Mouse (Mus musculus) embryonic facial prominence, embryonic 11.5 days (tissue): ENCODE results near the gene Gm49368. TPM values are rescaled to one million over a fixed set of nuclear protein-coding genes. Genes with fewer than 3 reads are reported as not detected.

Experiments
- ATAC-seq: fragments of 200-750 bp; cut with Nextera tagmentation; replicated peaks from 2 replicates; pipeline ENCODE4 v1.8.0; 2017; ENCODE audit warnings: low read depth; ENCODE audit not compliant: insufficient number of reproducible peaks, low FRiP score, low TSS enrichment
- DNase-seq: peaks from one replicate; pipeline ENCODE4 v3.0.0-alpha.2; 2015; ENCODE audit warnings: low spot score
- H3K27ac ChIP-seq: fragments of 300-500 bp; sonication (generic); replicated peaks from 2 replicates; pipeline ENCODE4 v1.5.1; 2014; ENCODE audit warnings: mild to moderate bottlenecking, low read depth, low read length, control low read depth
- H3K27me3 ChIP-seq: fragments of 300-500 bp; sonication (generic); 2 replicates; pipeline ENCODE4 v1.6.1; 2014; ENCODE audit warnings: mild to moderate bottlenecking, low read length, moderate library complexity, mixed read lengths; ENCODE audit not compliant: control insufficient read depth, insufficient read depth
- H3K36me3 ChIP-seq: fragments of 300-500 bp; sonication (generic); replicated peaks from 2 replicates; pipeline ENCODE4 v1.6.1; 2014; ENCODE audit warnings: low read depth, mild to moderate bottlenecking, low read length, moderate library complexity, mixed read lengths; ENCODE audit not compliant: control insufficient read depth, insufficient read depth
- H3K4me1 ChIP-seq: fragments of 300-500 bp; sonication (generic); 2 replicates; pipeline ENCODE4 v1.6.1; 2014; ENCODE audit warnings: low read length, mixed read lengths; ENCODE audit not compliant: control insufficient read depth, insufficient read depth
- H3K4me2 ChIP-seq: fragments of 300-500 bp; sonication (generic); 2 replicates; pipeline ENCODE4 v1.6.1; 2014; ENCODE audit warnings: low read depth, mild to moderate bottlenecking, control low read depth, low read length, moderate library complexity
- H3K4me3 ChIP-seq: fragments of 300-500 bp; sonication (generic); 2 replicates; pipeline ENCODE4 v1.5.1; 2014; ENCODE audit warnings: low read depth, low read length, control low read depth
- H3K9ac ChIP-seq: fragments of 300-500 bp; sonication (generic); replicated peaks from 2 replicates; pipeline ENCODE4 v1.6.1; 2014; ENCODE audit warnings: mild to moderate bottlenecking, control low read depth, low read length
- H3K9me3 ChIP-seq: fragments of 300-500 bp; sonication (generic); replicated peaks from 2 replicates; pipeline ENCODE4 v1.6.1; 2016; ENCODE audit warnings: mild to moderate bottlenecking, low read length, inconsistent platforms, mixed read lengths; ENCODE audit not compliant: control insufficient read depth
- WGBS: fragments of 180-500 bp; shearing (Covaris S2); extraction: QIAGEN DNeasy Blood & Tissue Kit; methylation state at CpG from one replicate; pipeline ENCODE4 v1.1.7; 2014; 5-methylcytosine and 5-hydroxymethylcytosine counted together
- polyA plus RNA-seq: library from polyadenylated mRNA; unstranded; fragments of >200 nt; fragmentation: Nextera tagmentation; extraction: Ambion mirVana; gene quantifications from 2 replicates; pipeline ENCODE4 v1.2.1, GENCODE M21; 2014

Gene Gm49368
- polyA plus RNA-seq, 1 experiment from 2014 or later, result not detected

- H3K9ac ChIP-seq, result no peak overlapping the region
- H3K4me3 ChIP-seq, result no peak overlapping the region
- H3K4me2 ChIP-seq, result no peak overlapping the region
- no peaks in the 10 kb centered on the region for H3K9me3 ChIP-seq
- no peaks in the 10 kb centered on the region for H3K27me3 ChIP-seq
- no peaks in the 10 kb centered on the region for H3K4me1 ChIP-seq
- WGBS, result 83% methylated on average over 7 of the region's 7 CpGs
- H3K36me3 ChIP-seq, result no peaks in the 10 kb centered on the region
- H3K27ac ChIP-seq, result no peak overlapping the region
- ATAC-seq (no peak), DNase-seq (no peak)
Measured at GRCm38 (mm10) chr7:128089141-128089540, 26.7 kb downstream of the Gm49368 start.

- H3K27ac ChIP-seq, result no peak overlapping the region
- no peak for ATAC-seq
- WGBS, result 84% methylated on average over 1 of the region's 1 CpGs
Measured at GRCm38 (mm10) chr7:128098135-128098534, 35.7 kb downstream of the Gm49368 start.

GRCm38 (mm10) chr7:128100742-128101357, 38.4 kb downstream of the Gm49368 start:
- Histone ChIP-seq H3K4me2 (no peak overlapping the region), H3K27me3 (no peaks in the 10 kb centered on the region), H3K27ac (no peak overlapping the region), H3K4me3 (no peak overlapping the region), H3K4me1 (no peaks in the 10 kb centered on the region), H3K36me3 (no peaks in the 10 kb centered on the region), H3K9ac (no peak overlapping the region), H3K9me3 (no peaks in the 10 kb centered on the region)
- DNase-seq, result no peak
- ATAC-seq, result no peak
- WGBS, result 87% methylated on average over 2 of the region's 2 CpGs

More at GRCm38 (mm10) chr7:128098135-128098534, 35.7 kb downstream of the Gm49368 start:
- Histone ChIP-seq H3K4me3 (no peak overlapping the region), H3K9me3 (no peaks in the 10 kb centered on the region), H3K36me3 (no peaks in the 10 kb centered on the region), H3K4me2 (no peak overlapping the region), H3K4me1 (no peaks in the 10 kb centered on the region), H3K27me3 (no peaks in the 10 kb centered on the region), H3K9ac (no peak overlapping the region)
- peak; percentile 30 for DNase-seq

- ATAC-seq, result no peak
Measured at GRCm38 (mm10) chr7:128105246-128105645, 42.8 kb downstream of the Gm49368 start.

GRCm38 (mm10) chr7:128107462-128107861, 45.0 kb downstream of the Gm49368 start:
- DNase-seq (no peak), ATAC-seq (no peak)
- no peak overlapping the region for H3K4me3 ChIP-seq
- H3K9me3 ChIP-seq, result no peaks in the 10 kb centered on the region
- no peaks in the 10 kb centered on the region for H3K4me1 ChIP-seq
- WGBS, result 86% methylated on average over 7 of the region's 7 CpGs
- no peak overlapping the region for H3K9ac ChIP-seq
- no peaks in the 10 kb centered on the region for H3K27me3 ChIP-seq
- H3K27ac ChIP-seq, result no peak overlapping the region
- H3K36me3 ChIP-seq, result no peaks in the 10 kb centered on the region
- no peak overlapping the region for H3K4me2 ChIP-seq

More at GRCm38 (mm10) chr7:128105246-128105645, 42.8 kb downstream of the Gm49368 start:
- no peak for DNase-seq
- 65% methylated on average over 4 of the region's 4 CpGs for WGBS
- H3K9me3 ChIP-seq, result no peaks in the 10 kb centered on the region
- H3K4me1 ChIP-seq, result no peaks in the 10 kb centered on the region
- H3K9ac ChIP-seq, result no peak overlapping the region
- H3K4me3 ChIP-seq, result no peak overlapping the region
- H3K27me3 ChIP-seq, result no peaks in the 10 kb centered on the region
- H3K36me3 ChIP-seq, result no peaks in the 10 kb centered on the region
- H3K27ac ChIP-seq, result no peak overlapping the region
- no peak overlapping the region for H3K4me2 ChIP-seq

GRCm38 (mm10) chr7:128110314-128110713, 47.8 kb downstream of the Gm49368 start:
- H3K9me3 ChIP-seq, result no peaks in the 10 kb centered on the region
- H3K9ac ChIP-seq, result no peak overlapping the region
- no peaks in the 10 kb centered on the region for H3K36me3 ChIP-seq
- ATAC-seq (no peak), DNase-seq (no peak)
- 72% methylated on average over 2 of the region's 2 CpGs for WGBS
- H3K4me2 ChIP-seq, result no peak overlapping the region
- H3K27ac ChIP-seq, result no peak overlapping the region
- no peak overlapping the region for H3K4me3 ChIP-seq
- H3K4me1 ChIP-seq, result no peaks in the 10 kb centered on the region
- no peaks in the 10 kb centered on the region for H3K27me3 ChIP-seq

GRCm38 (mm10) chr7:128112131-128112530, 49.6 kb downstream of the Gm49368 start:
- 88% methylated on average over 11 of the region's 11 CpGs for WGBS
- no peak for ATAC-seq
- H3K27me3 ChIP-seq, result no peaks in the 10 kb centered on the region

GRCm38 (mm10) chr7:128114371-128115105, 52.1 kb downstream of the Gm49368 start:
- Histone ChIP-seq H3K36me3 (no peaks in the 10 kb centered on the region), H3K9ac (no peak overlapping the region), H3K27me3 (no peaks in the 10 kb centered on the region), H3K9me3 (no peaks in the 10 kb centered on the region), H3K4me3 (no peak overlapping the region), H3K27ac (no peak overlapping the region), H3K4me1 (no peaks in the 10 kb centered on the region), H3K4me2 (no peak overlapping the region)
- DNase-seq, result no peak
- 91% methylated on average over 11 of the region's 11 CpGs for WGBS
- ATAC-seq, result no peak

More at GRCm38 (mm10) chr7:128112131-128112530, 49.6 kb downstream of the Gm49368 start:
- Histone ChIP-seq H3K27ac (no peak overlapping the region), H3K36me3 (no peaks in the 10 kb centered on the region), H3K9me3 (no peaks in the 10 kb centered on the region), H3K4me3 (no peak overlapping the region), H3K4me2 (no peak overlapping the region), H3K9ac (no peak overlapping the region), H3K4me1 (no peaks in the 10 kb centered on the region)
- DNase-seq, result no peak
